Mouse (Mus musculus) bone marrow, adult 2 months (tissue): ENCODE measurements around the gene Sort1.

Experiments used
- CTCF ChIP-seq: fragments of 200-500 bp; IDR thresholded peaks from 2 replicates; pipeline ENCODE4 v1.5.1; 2011; ENCODE audit warnings: low read length, control low read depth; ENCODE audit not compliant: control insufficient read depth, insufficient read depth
- POLR2A ChIP-seq: fragments of 200-500 bp; IDR thresholded peaks from 2 replicates; pipeline ENCODE4 v1.6.1; 2011; ENCODE audit warnings: low read depth, mild to moderate bottlenecking, control low read depth, low read length, borderline replicate concordance; ENCODE audit not compliant: control insufficient read depth

DNA sequence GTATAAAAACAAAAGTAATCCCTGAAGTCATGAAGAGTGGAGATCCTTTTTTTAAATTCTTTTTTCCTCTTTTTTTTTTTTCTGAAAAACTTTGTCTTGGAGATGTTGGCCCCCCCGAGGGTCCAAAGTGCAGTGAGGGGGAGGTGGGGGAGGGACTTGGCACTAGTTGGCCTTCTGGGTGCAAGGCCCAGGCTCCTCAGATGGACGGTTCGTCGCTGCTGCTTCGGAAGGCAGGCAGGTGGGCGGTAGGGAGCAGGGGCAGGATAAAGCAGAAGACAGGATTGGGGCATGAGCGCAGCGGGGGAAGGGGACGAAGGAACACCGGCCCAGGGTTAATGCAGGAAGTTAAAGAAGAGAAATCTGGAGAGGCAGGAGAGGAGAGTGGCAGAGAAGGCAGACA lies 108.4 kb downstream of the Sort1 start:
- TF ChIP-seq POLR2A (no peak), CTCF (no peak)
